Mouse (Mus musculus) hindbrain, embryonic 11.5 days (tissue): ENCODE measurements around the gene Zfyve16. TPM values are rescaled to one million over a fixed set of nuclear protein-coding genes. Genes with fewer than 3 reads are reported as not detected.
A peak's percentile ranks its signal among the peaks of the same experiment; 100 is the strongest.

Source experiments
- ATAC-seq: fragments of 200-750 bp; cut with Nextera tagmentation; 2 replicates; pipeline ENCODE4 v1.8.0; 2017; ENCODE audit warnings: mild to moderate bottlenecking, moderate TSS enrichment, moderate library complexity; ENCODE audit not compliant: low FRiP score
- DNase-seq: peaks from one replicate; pipeline ENCODE4 v3.0.0-alpha.2; 2015; ENCODE audit warnings: low spot score
- H3K27ac ChIP-seq: fragments of 300-500 bp; sonication (generic); 2 replicates; pipeline ENCODE4 v1.5.1; 2014; ENCODE audit warnings: mild to moderate bottlenecking, low read depth, low read length
- H3K27me3 ChIP-seq: fragments of 300-500 bp; sonication (generic); 2 replicates; pipeline ENCODE4 v1.6.1; 2014; ENCODE audit warnings: mild to moderate bottlenecking, low read length, moderate library complexity, mixed read lengths; ENCODE audit not compliant: control insufficient read depth, insufficient read depth
- H3K36me3 ChIP-seq: fragments of 300-500 bp; sonication (generic); 2 replicates; pipeline ENCODE4 v1.6.1; 2014; ENCODE audit warnings: mild to moderate bottlenecking, low read length, moderate library complexity, mixed read lengths; ENCODE audit not compliant: control insufficient read depth, insufficient read depth
- H3K4me1 ChIP-seq: fragments of 300-500 bp; sonication (generic); replicated peaks from 2 replicates; pipeline ENCODE4 v1.6.1; 2014; ENCODE audit warnings: low read length, mixed read lengths; ENCODE audit not compliant: control insufficient read depth, insufficient read depth
- H3K4me2 ChIP-seq: fragments of 300-500 bp; sonication (generic); replicated peaks from 2 replicates; pipeline ENCODE4 v1.6.1; 2014; ENCODE audit warnings: mild to moderate bottlenecking, low read depth, low read length
- H3K4me3 ChIP-seq: fragments of 300-500 bp; sonication (generic); 2 replicates; pipeline ENCODE4 v1.5.1; 2014; ENCODE audit warnings: low read depth, low read length
- H3K9ac ChIP-seq: fragments of 300-500 bp; sonication (generic); 2 replicates; pipeline ENCODE4 v1.6.1; 2014; ENCODE audit warnings: low read depth, low read length
- H3K9me3 ChIP-seq: fragments of 300-500 bp; sonication (generic); 2 replicates; pipeline ENCODE4 v1.6.1; 2016; ENCODE audit warnings: low read length; ENCODE audit not compliant: control insufficient read depth
- WGBS: fragments of 180-500 bp; shearing (Covaris S2); extraction: QIAGEN DNeasy Blood & Tissue Kit; methylation state at CpG from one replicate; pipeline ENCODE4 v1.1.7; 2014; 5-methylcytosine and 5-hydroxymethylcytosine counted together
- polyA plus RNA-seq: library from polyadenylated mRNA; unstranded; fragments of >200 nt; fragmentation: Nextera tagmentation; extraction: Ambion mirVana; gene quantifications from 2 replicates; pipeline ENCODE4 v1.2.1, GENCODE M21; 2014

Zfyve16 gene
- polyA plus RNA-seq, 1 experiment from 2014 or later: 10.6 TPM

GRCm38 (mm10) chr13:92490817-92491216, 39.9 kb downstream of the Zfyve16 start:
- Histone ChIP-seq H3K27me3 (no peaks in the 10 kb centered on the region), H3K4me2 (no peak overlapping the region), H3K4me1 (no peaks in the 10 kb centered on the region), H3K4me3 (no peak overlapping the region), H3K36me3 (no peaks in the 10 kb centered on the region), H3K9me3 (no peaks in the 10 kb centered on the region), H3K9ac (no peak overlapping the region), H3K27ac (no peak overlapping the region)
- DNase-seq: no peak
- WGBS: 85% methylated on average over 4 of the region's 4 CpGs
- ATAC-seq: no peak

- peak within 1 kb of the TSS; percentile 32 for H3K4me3 ChIP-seq
- WGBS: 7% methylated on average over 19 of the region's 19 CpGs
- no peaks in the 10 kb centered on the region for H3K4me1 ChIP-seq
- peak within 1 kb of the TSS; percentile 28; the same call in 1 of the 2 replicates for H3K9ac ChIP-seq
- no peaks in the 10 kb centered on the region for H3K27me3 ChIP-seq
- H3K36me3 ChIP-seq: no peaks in the 10 kb centered on the region
- peak; percentile 100 for ATAC-seq
- no peak within 1 kb of the TSS for H3K27ac ChIP-seq
- no peaks in the 10 kb centered on the region for H3K9me3 ChIP-seq
- peak within 1 kb of the TSS; percentile 31 for H3K4me2 ChIP-seq
- peak; percentile 95 for DNase-seq
These were observed 46.7 kb downstream of the Zfyve16 start, which contains the start of gene Fam151b for GRCm38 (mm10) chr13:92483852-92484463. Fam151b (minus strand) TSS chr13:92484015.

GRCm38 (mm10) chr13:92483348-92483747, 47.3 kb downstream of the Zfyve16 start:
- H3K36me3 ChIP-seq: no peaks in the 10 kb centered on the region
- no peaks in the 10 kb centered on the region for H3K27me3 ChIP-seq
- peak; percentile 58 for DNase-seq
- no peaks in the 10 kb centered on the region for H3K4me1 ChIP-seq
- H3K9ac ChIP-seq: 0 out of 2 replicates have a peak overlapping the region, but pooled peaks have one; percentile 28
- H3K4me2 ChIP-seq: peak overlapping the region; percentile 31
- no peaks in the 10 kb centered on the region for H3K9me3 ChIP-seq
- H3K27ac ChIP-seq: no peak overlapping the region
- WGBS: 10% methylated on average over 3 of the region's 3 CpGs
- H3K4me3 ChIP-seq: peak overlapping the region; percentile 32
- peak; percentile 78 for ATAC-seq

- no peaks in the 10 kb centered on the region for H3K9me3 ChIP-seq
- no peak for DNase-seq
- 82% methylated on average over 2 of the region's 2 CpGs for WGBS
- H3K4me2 ChIP-seq: no peak overlapping the region
- no peaks in the 10 kb centered on the region for H3K4me1 ChIP-seq
- no peak overlapping the region for H3K4me3 ChIP-seq
- no peak overlapping the region for H3K27ac ChIP-seq
- no peak for ATAC-seq
- H3K9ac ChIP-seq: no peak overlapping the region
- H3K36me3 ChIP-seq: no peaks in the 10 kb centered on the region
- H3K27me3 ChIP-seq: no peaks in the 10 kb centered on the region
These were observed 60.5 kb downstream of the Zfyve16 start for GRCm38 (mm10) chr13:92470151-92470550.

- no peak overlapping the region for H3K4me3 ChIP-seq
- no peak overlapping the region for H3K4me2 ChIP-seq
- H3K27ac ChIP-seq: no peak overlapping the region
- no peaks in the 10 kb centered on the region for H3K9me3 ChIP-seq
- WGBS: 88% methylated on average over 2 of the region's 2 CpGs
- no peak for ATAC-seq
- no peaks in the 10 kb centered on the region for H3K27me3 ChIP-seq
- no peak overlapping the region for H3K9ac ChIP-seq
- no peaks in the 10 kb centered on the region for H3K36me3 ChIP-seq
- no peak for DNase-seq
- H3K4me1 ChIP-seq: no peaks in the 10 kb centered on the region
These were observed 61.3 kb downstream of the Zfyve16 start for GRCm38 (mm10) chr13:92469381-92469780.

- 73% methylated on average over 9 of the region's 9 CpGs for WGBS
- Histone ChIP-seq H3K4me1 (no peaks in the 10 kb centered on the region), H3K27me3 (no peaks in the 10 kb centered on the region), H3K4me3 (no peak overlapping the region), H3K9ac (no peak overlapping the region), H3K9me3 (no peaks in the 10 kb centered on the region), H3K27ac (no peak overlapping the region), H3K4me2 (no peak overlapping the region), H3K36me3 (no peaks in the 10 kb centered on the region)
- ATAC-seq (no peak), DNase-seq (no peak)
These were observed 62.8 kb downstream of the Zfyve16 start for GRCm38 (mm10) chr13:92467891-92468290.

- WGBS: 91% methylated on average over 3 of the region's 3 CpGs
- Histone ChIP-seq H3K4me3 (no peak overlapping the region), H3K9ac (no peak overlapping the region), H3K36me3 (no peaks in the 10 kb centered on the region), H3K4me1 (no peaks in the 10 kb centered on the region), H3K27me3 (no peaks in the 10 kb centered on the region), H3K27ac (no peak overlapping the region), H3K4me2 (no peak overlapping the region), H3K9me3 (no peaks in the 10 kb centered on the region)
- DNase-seq (no peak), ATAC-seq (no peak)
These were observed 66.0 kb downstream of the Zfyve16 start for GRCm38 (mm10) chr13:92464698-92465097.

GRCm38 (mm10) chr13:92446872-92447271, 83.8 kb downstream of the Zfyve16 start:
- no peak for DNase-seq
- H3K9me3 ChIP-seq: no peaks in the 10 kb centered on the region
- no peak overlapping the region for H3K4me2 ChIP-seq
- no peak for ATAC-seq
- no peak overlapping the region for H3K4me3 ChIP-seq
- H3K9ac ChIP-seq: no peak overlapping the region
- 93% methylated on average over 7 of the region's 7 CpGs for WGBS
- no peaks in the 10 kb centered on the region for H3K4me1 ChIP-seq
- H3K27ac ChIP-seq: no peak overlapping the region
- no peaks in the 10 kb centered on the region for H3K36me3 ChIP-seq
- no peaks in the 10 kb centered on the region for H3K27me3 ChIP-seq

- H3K4me2 ChIP-seq: no peak overlapping the region
- ATAC-seq (no peak), DNase-seq (no peak)
- no peaks in the 10 kb centered on the region for H3K27me3 ChIP-seq
- 75% methylated on average over 13 of the region's 13 CpGs for WGBS
- H3K9ac ChIP-seq: no peak overlapping the region
- H3K4me3 ChIP-seq: no peak overlapping the region
- H3K27ac ChIP-seq: no peak overlapping the region
- no peaks in the 10 kb centered on the region for H3K4me1 ChIP-seq
- H3K9me3 ChIP-seq: no peaks in the 10 kb centered on the region
- H3K36me3 ChIP-seq: no peaks in the 10 kb centered on the region
These were observed 90.4 kb downstream of the Zfyve16 start for GRCm38 (mm10) chr13:92440286-92440685.
